Mouse (Mus musculus) liver, embryonic 11.5 days (tissue): ENCODE data around the gene Coq10b. TPM values are rescaled to one million over a fixed set of nuclear protein-coding genes. Genes with fewer than 3 reads are reported as not detected.
A peak's percentile ranks its signal among the peaks of the same experiment; 100 is the strongest.

Source experiments
- ATAC-seq: fragments of 200-750 bp; cut with Nextera tagmentation; replicated peaks from 2 replicates; pipeline ENCODE4 v1.8.0; 2017; ENCODE audit warnings: moderate number of reproducible peaks, mild to moderate bottlenecking, moderate TSS enrichment, moderate library complexity; ENCODE audit not compliant: low FRiP score
- DNase-seq: peaks from one replicate; pipeline ENCODE4 v3.0.0-alpha.2; 2017; ENCODE audit warnings: low spot score
- H3K27ac ChIP-seq: fragments of 300-500 bp; sonication (generic); 2 replicates; pipeline ENCODE4 v1.5.1; 2014; ENCODE audit warnings: mild to moderate bottlenecking, low read depth, low read length, control low read depth
- H3K27me3 ChIP-seq: fragments of 300-500 bp; sonication (generic); replicated peaks from 2 replicates; pipeline ENCODE4 v1.6.1; 2014; ENCODE audit warnings: low read length, mixed read lengths; ENCODE audit not compliant: control insufficient read depth, insufficient read depth
- H3K36me3 ChIP-seq: fragments of 300-500 bp; sonication (generic); 2 replicates; pipeline ENCODE4 v1.6.1; 2014; ENCODE audit warnings: mild to moderate bottlenecking, low read length, moderate library complexity, mixed read lengths; ENCODE audit not compliant: control insufficient read depth, insufficient read depth
- H3K4me1 ChIP-seq: fragments of 300-500 bp; sonication (generic); replicated peaks from 2 replicates; pipeline ENCODE4 v1.6.1; 2014; ENCODE audit warnings: low read length, mixed read lengths; ENCODE audit not compliant: control insufficient read depth, insufficient read depth
- H3K4me2 ChIP-seq: fragments of 300-500 bp; sonication (generic); 2 replicates; pipeline ENCODE4 v1.6.1; 2014; ENCODE audit warnings: mild to moderate bottlenecking, control low read depth, moderate library complexity
- H3K4me3 ChIP-seq: fragments of 300-500 bp; sonication (generic); 2 replicates; pipeline ENCODE4 v1.5.1; 2014; ENCODE audit warnings: low read depth, low read length, control low read depth
- H3K9ac ChIP-seq: fragments of 300-500 bp; sonication (generic); 2 replicates; pipeline ENCODE4 v1.6.1; 2014; ENCODE audit warnings: low read depth, low read length, control low read depth
- H3K9me3 ChIP-seq: fragments of 300-500 bp; sonication (generic); 2 replicates; pipeline ENCODE4 v1.6.1; 2016; ENCODE audit warnings: low read length, inconsistent platforms, mixed read lengths; ENCODE audit not compliant: control insufficient read depth
- WGBS: fragments of 180-500 bp; shearing (Covaris S2); extraction: QIAGEN DNeasy Blood & Tissue Kit; methylation state at CpG from one replicate; pipeline ENCODE4 v1.1.7; 2014; 5-methylcytosine and 5-hydroxymethylcytosine counted together
- polyA plus RNA-seq: library from polyadenylated mRNA; unstranded; fragments of >200 nt; fragmentation: Nextera tagmentation; extraction: Ambion mirVana; gene quantifications from 2 replicates; pipeline ENCODE4 v1.2.1, GENCODE M21; 2014

The Coq10b gene
- polyA plus RNA-seq, 1 experiment from 2014 or later, result 21.1 TPM

DNA sequence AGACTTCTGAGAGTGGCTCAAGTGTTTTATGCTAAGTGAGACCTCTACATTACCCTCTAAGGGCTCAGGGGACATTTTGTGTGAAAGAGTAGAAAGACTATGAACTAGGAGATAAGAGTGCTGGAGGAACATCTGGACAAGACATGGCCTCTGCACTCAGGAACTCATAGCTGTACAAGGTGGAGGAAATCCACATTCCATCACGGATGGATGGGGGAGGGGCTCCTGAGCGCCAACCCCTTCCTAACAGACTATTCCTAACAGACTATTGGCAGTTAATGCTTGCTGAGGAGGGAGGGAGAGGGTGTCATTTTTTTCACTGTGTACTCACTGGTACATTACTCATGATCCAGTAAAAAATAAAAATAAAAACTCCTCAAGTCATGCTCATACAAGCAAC lies 22.2 kb downstream of the Coq10b start:
- no peak for DNase-seq

DNA sequence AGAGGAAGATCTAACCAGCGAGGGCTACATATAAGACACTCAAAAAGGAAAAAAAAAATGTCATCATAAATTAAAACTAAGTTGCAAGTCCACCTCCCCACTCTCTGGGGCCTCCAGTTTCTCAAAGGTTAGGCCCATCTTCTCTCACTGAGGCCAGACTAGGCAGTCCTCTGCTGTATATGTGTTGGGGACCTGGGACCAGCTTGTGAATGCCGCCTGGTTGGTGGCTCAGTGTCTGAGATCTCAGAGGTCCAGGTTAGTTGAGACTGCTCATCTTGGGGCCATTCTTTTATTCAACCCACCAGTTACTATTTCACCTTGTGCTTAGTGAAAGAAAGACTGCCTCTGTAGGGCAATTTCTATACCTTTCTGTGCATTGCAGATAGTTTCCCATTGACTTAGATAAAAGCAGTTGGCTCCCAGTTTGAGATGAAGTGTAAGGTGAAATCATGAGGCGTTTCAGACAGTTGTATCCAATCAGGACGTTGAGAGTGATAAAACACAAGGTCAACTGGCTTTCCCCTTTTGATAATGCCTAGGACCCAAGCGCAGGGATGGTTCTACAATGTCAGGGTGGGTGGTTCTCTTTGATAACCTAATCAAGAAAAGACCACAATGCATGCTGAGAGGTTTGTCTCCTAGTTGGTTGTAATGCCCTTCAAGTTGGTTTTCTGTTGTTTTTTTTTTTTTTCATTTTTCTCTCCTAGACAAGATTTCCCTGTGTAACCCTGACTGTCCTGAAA lies 23.3 kb downstream of the Coq10b start:
- Histone ChIP-seq H3K36me3 (peaks cover 20% of the 10 kb centered on the region), H3K27ac (peak overlapping the region; percentile 79), H3K9ac (no peak overlapping the region), H3K4me2 (peak overlapping the region; percentile 28; the same call in 1 of the 2 replicates), H3K4me3 (no peak overlapping the region), H3K27me3 (no peaks in the 10 kb centered on the region), H3K4me1 (peaks cover 24% of the 10 kb centered on the region), H3K9me3 (no peaks in the 10 kb centered on the region)
- 39% methylated on average over 5 of the region's 5 CpGs for WGBS
- ATAC-seq, result peak; percentile 88
- no peak for DNase-seq

More for the DNA sequence above, 22.2 kb downstream of the Coq10b start:
- H3K36me3 ChIP-seq, result peaks cover 15% of the 10 kb centered on the region; the same call in 1 of the 2 replicates
- H3K9ac ChIP-seq, result no peak overlapping the region
- H3K27ac ChIP-seq, result peak overlapping the region; percentile 79
- H3K4me1 ChIP-seq, result peaks cover 24% of the 10 kb centered on the region
- no peaks in the 10 kb centered on the region for H3K9me3 ChIP-seq
- H3K27me3 ChIP-seq, result no peaks in the 10 kb centered on the region
- WGBS, result 37% methylated on average over 2 of the region's 2 CpGs
- no peak overlapping the region for H3K4me2 ChIP-seq
- ATAC-seq, result no peak
- no peak overlapping the region for H3K4me3 ChIP-seq

DNA sequence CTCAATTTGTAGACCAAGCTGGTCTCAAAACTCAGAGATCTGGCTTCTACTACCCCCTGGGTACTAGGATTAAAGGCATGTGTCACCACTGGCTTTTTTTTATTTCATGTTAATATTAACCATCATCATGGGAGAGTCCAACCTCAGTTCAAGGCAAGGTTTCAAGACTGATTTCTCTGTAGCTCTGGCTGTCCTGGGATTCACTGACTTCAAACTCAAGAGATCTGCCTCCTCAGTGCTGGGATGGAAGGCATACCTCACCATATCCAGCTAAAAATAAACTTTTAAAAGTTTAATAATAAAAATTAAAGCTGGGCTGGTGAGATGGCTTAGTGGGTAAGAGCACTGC lies 23.8 kb downstream of the Coq10b start:
- H3K9ac ChIP-seq, result no peak overlapping the region
- H3K27ac ChIP-seq, result peak overlapping the region; percentile 73
- peaks cover 23% of the 10 kb centered on the region for H3K36me3 ChIP-seq
- DNase-seq, result peak; percentile 32
- H3K4me1 ChIP-seq, result peaks cover 24% of the 10 kb centered on the region
- H3K9me3 ChIP-seq, result no peaks in the 10 kb centered on the region
- no peaks in the 10 kb centered on the region for H3K27me3 ChIP-seq
- 0 out of 2 replicates have a peak, but pooled peaks have one; percentile 1 for ATAC-seq
- H3K4me3 ChIP-seq, result no peak overlapping the region
- 0 out of 2 replicates have a peak overlapping the region, but pooled peaks have one; percentile 20 for H3K4me2 ChIP-seq

DNA sequence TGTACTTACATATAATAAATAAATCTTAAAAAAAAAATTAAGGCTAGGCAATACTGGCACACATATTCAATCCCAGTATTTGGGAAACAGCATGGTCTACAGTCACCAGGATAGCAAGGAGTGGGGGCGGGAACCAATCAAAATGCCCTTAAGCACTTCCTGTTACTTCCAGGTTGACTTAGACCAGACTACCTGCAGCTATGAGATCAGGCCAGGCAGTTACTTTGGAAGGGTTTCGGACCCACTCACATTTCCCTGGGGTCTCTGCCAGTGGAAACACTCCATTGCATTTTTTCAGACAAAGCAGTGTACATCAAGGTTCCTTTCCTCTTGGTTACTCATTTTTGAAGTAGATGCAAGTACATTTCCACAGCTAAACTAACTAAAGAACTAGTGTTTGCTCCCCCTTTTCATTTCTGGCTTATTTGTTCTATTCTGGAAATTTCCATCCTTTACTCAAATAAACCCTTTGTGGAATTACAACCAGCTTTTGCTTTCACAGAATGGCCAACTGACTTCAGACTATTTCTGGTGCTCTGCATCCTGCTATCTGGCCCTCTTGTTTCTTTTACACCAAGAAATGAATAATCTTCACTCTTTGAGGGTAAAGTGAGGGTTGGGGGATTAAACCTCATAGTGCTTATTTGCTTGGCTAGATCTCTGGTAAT lies 24.4 kb downstream of the Coq10b start:
- 0 out of 2 replicates have a peak overlapping the region, but pooled peaks have one; percentile 16 for H3K27ac ChIP-seq
- H3K4me2 ChIP-seq, result no peak overlapping the region
- H3K36me3 ChIP-seq, result peaks cover 25% of the 10 kb centered on the region
- no peak overlapping the region for H3K9ac ChIP-seq
- no peak for DNase-seq
- no peaks in the 10 kb centered on the region for H3K9me3 ChIP-seq
- H3K4me3 ChIP-seq, result no peak overlapping the region
- WGBS, result 75% methylated on average over 2 of the region's 2 CpGs
- peaks cover 24% of the 10 kb centered on the region for H3K4me1 ChIP-seq
- peak; percentile 14; the same call in 1 of the 2 replicates for ATAC-seq
- no peaks in the 10 kb centered on the region for H3K27me3 ChIP-seq

DNA sequence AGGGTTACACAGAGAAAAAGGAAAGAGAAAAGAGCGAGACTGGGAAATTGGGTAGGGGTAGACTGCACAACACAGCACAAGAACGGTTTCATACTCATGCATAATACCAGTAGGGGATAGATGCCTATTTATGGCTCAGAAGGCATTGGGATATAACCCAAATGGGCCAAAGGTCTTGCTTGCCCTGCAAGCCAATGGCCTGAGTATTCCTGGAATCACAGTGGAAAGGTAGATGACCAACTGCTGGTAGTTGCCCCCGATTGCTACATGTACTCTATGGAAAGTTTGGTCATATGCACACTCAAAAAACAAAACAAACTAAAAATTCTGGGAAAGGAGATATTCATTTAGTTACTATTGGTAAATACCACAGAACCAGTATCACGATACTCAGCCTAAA lies 27.1 kb downstream of the Coq10b start:
- no peak for DNase-seq
- Histone ChIP-seq H3K4me1 (peaks cover 30% of the 10 kb centered on the region), H3K9ac (no peak overlapping the region), H3K27me3 (no peaks in the 10 kb centered on the region), H3K27ac (no peak overlapping the region), H3K36me3 (peaks cover 49% of the 10 kb centered on the region), H3K4me2 (no peak overlapping the region), H3K4me3 (no peak overlapping the region), H3K9me3 (no peaks in the 10 kb centered on the region)
- WGBS, result 93% methylated on average over 4 of the region's 4 CpGs
- no peak for ATAC-seq

DNA sequence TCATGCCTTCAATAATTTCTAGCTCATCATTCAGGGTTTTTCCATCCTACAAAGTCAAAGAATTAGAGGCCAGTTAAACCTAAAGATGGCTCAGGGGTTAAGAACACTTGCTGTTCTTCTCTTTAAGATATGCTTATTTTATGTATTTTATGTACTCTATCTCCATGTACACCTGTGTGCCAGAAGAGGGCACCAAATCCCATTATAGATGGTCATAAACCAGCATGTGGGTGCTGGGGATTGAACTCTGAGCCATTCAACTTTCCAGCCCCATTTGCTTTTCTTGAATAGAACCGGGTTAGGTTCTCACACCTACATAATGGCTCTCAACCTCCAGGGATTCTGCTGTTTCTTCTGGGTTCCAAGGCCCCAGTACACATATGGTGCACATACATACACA lies 29.5 kb downstream of the Coq10b start:
- 70% methylated on average over 1 of the region's 1 CpGs for WGBS

DNA sequence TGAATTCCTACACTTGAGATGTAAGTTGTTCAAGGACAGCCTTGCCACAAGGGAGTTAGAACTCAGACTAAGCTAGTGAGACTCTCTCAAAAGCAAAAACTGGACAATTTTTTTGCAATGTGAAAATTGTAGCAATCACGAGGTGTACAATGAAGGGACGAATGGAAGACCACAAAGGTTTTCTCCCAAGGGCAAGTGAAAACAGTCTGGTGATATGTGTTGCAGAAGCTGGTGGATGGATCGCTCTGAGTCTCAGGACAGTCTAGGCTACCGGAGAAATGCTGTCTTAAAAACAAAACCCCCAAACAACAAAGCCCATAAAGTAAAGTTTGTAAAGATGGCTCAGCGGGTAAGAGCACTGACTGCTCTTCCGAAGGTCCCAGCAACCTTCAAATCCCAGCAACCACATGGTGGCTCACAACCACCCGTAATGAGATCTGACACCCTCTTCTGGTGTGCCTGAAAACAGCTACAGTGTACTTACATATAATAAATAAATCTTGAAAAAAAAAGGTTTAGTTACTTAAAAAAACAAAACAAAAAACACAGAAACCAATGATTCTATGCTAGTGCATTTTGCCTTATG lies 33.3 kb downstream of the Coq10b start:
- Histone ChIP-seq H3K9me3 (no peaks in the 10 kb centered on the region), H3K9ac (peak overlapping the region; percentile 99), H3K27me3 (no peaks in the 10 kb centered on the region), H3K27ac (peak overlapping the region; percentile 28; the same call in 1 of the 2 replicates), H3K4me1 (peaks cover 17% of the 10 kb centered on the region), H3K4me3 (peak overlapping the region; percentile 98), H3K4me2 (peak overlapping the region; percentile 76), H3K36me3 (peaks cover 37% of the 10 kb centered on the region)
- no peak for ATAC-seq
- DNase-seq, result no peak
- 39% methylated on average over 7 of the region's 7 CpGs for WGBS

More for the DNA sequence above, 29.5 kb downstream of the Coq10b start:
- no peak overlapping the region for H3K27ac ChIP-seq
- peaks cover 53% of the 10 kb centered on the region for H3K36me3 ChIP-seq
- DNase-seq (no peak), ATAC-seq (no peak; the same call in 1 of the 2 replicates)
- H3K27me3 ChIP-seq, result no peaks in the 10 kb centered on the region
- no peak overlapping the region for H3K4me3 ChIP-seq
- H3K9ac ChIP-seq, result no peak overlapping the region
- H3K4me1 ChIP-seq, result peaks cover 20% of the 10 kb centered on the region
- H3K9me3 ChIP-seq, result no peaks in the 10 kb centered on the region
- H3K4me2 ChIP-seq, result no peak overlapping the region

DNA sequence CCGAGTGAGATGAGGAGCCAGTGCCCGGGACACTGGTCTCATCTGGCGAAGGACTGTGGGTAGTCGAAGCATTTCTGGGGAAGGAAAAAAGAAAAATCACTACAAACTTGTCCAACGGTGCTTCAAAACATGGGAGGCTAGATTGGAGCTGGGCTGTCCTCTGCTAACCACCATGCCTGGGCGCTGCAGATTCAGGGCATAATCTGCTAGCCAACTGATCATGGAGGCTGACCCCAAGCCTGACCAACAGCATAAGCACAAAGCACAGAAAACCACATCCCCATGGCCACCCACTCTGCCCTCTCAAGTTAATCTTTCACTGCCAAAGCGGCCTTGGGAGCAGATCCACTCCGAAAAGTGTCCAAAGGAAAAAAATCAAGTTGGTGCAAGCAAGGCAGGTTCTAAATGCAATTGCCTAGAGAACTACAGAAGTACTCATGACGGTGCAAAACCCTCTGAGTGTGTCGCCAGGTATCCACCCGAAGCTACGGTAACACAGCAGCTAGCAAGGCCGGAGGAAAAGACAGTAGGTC lies 34.4 kb downstream of the Coq10b start:
- ATAC-seq, result no peak
- Histone ChIP-seq H3K4me3 (peak overlapping the region; percentile 98), H3K36me3 (peaks cover 35% of the 10 kb centered on the region), H3K9me3 (no peaks in the 10 kb centered on the region), H3K4me1 (peaks cover 19% of the 10 kb centered on the region), H3K27ac (peak overlapping the region; percentile 98), H3K27me3 (no peaks in the 10 kb centered on the region), H3K9ac (peak overlapping the region; percentile 99), H3K4me2 (peak overlapping the region; percentile 76)
- WGBS, result under 1% methylated on average over 13 of the region's 13 CpGs
- DNase-seq, result peak; percentile 76
